Mouse (Mus musculus): ENCODE measurements around the gene Gm20696. TPM values are rescaled to one million over a fixed set of nuclear protein-coding genes. Genes with fewer than 3 reads are reported as not detected.
A peak's percentile ranks its signal among the peaks of the same experiment; 100 is the strongest.

Gene Gm20696
- polyA plus RNA-seq, 1 experiment: 2.8 TPM

GRCm38 (mm10) chr6:99509189-99509592, 157.4 kb downstream of the Gm20696 start:
- Histone ChIP-seq H3K27ac (ENCODE audit: insufficient read depth, low read length) (no peak overlapping the region), H3K4me3 (replicated peaks; ENCODE audit: insufficient read depth, low read depth, low read length) (peak overlapping the region; percentile 12), H3K4me1 (ENCODE audit: control insufficient read depth, insufficient read depth, low read length) (peaks cover 5% of the 10 kb centered on the region; the same call in 1 of the 2 replicates), H3K27me3 (ENCODE audit: control insufficient read depth, insufficient read depth, low read length) (no peaks in the 10 kb centered on the region)
- peak; percentile 86 to 93 for DNase-seq
- WGBS: 9% methylated on average over 9 of the region's 9 CpGs
- TF ChIP-seq CTCF (IDR thresholded peaks at IDR 0.05; ENCODE audit: borderline replicate concordance, insufficient read depth, low read depth, low read length) (no peak), POLR2A (IDR thresholded peaks at IDR 0.05; ENCODE audit: borderline replicate concordance, insufficient read depth, low read length) (no peak)

- 95% methylated on average over 6 of the region's 6 CpGs for WGBS
- no peak for DNase-seq
- TF ChIP-seq POLR2A (IDR thresholded peaks at IDR 0.05; ENCODE audit: borderline replicate concordance, insufficient read depth, low read length) (no peak), CTCF (IDR thresholded peaks at IDR 0.05; ENCODE audit: borderline replicate concordance, insufficient read depth, low read depth, low read length) (no peak)
Measured at GRCm38 (mm10) chr6:99506816-99507215, 159.8 kb downstream of the Gm20696 start.

GRCm38 (mm10) chr6:99503741-99504140, 162.9 kb downstream of the Gm20696 start:
- Histone ChIP-seq H3K27ac (ENCODE audit: insufficient read depth, low read length) (no peak overlapping the region), H3K27me3 (ENCODE audit: control insufficient read depth, insufficient read depth, low read length) (no peaks in the 10 kb centered on the region), H3K4me1 (ENCODE audit: control insufficient read depth, insufficient read depth, low read length) (no peaks in the 10 kb centered on the region; the same call in 1 of the 2 replicates), H3K4me3 (replicated peaks; ENCODE audit: insufficient read depth, low read depth, low read length) (no peak overlapping the region)
- 91% methylated on average over 1 of the region's 1 CpGs for WGBS
- TF ChIP-seq CTCF (IDR thresholded peaks at IDR 0.05; ENCODE audit: borderline replicate concordance, insufficient read depth, low read depth, low read length): no peak
- no peak for TF ChIP-seq POLR2A (IDR thresholded peaks at IDR 0.05; ENCODE audit: borderline replicate concordance, insufficient read depth, low read length)
- no peak for DNase-seq

More at GRCm38 (mm10) chr6:99506816-99507215, 159.8 kb downstream of the Gm20696 start:
- H3K27me3 ChIP-seq (ENCODE audit: control insufficient read depth, insufficient read depth, low read length): no peaks in the 10 kb centered on the region
- no peak overlapping the region for H3K27ac ChIP-seq (ENCODE audit: insufficient read depth, low read length)
- no peak overlapping the region for H3K4me3 ChIP-seq (replicated peaks; ENCODE audit: insufficient read depth, low read depth, low read length)
- H3K4me1 ChIP-seq (ENCODE audit: control insufficient read depth, insufficient read depth, low read length): peaks cover 5% of the 10 kb centered on the region

- WGBS: 94% methylated on average over 2 of the region's 2 CpGs
Measured at GRCm38 (mm10) chr6:99502727-99503126, 163.9 kb downstream of the Gm20696 start.

GRCm38 (mm10) chr6:99502314-99502713, 164.3 kb downstream of the Gm20696 start:
- Histone ChIP-seq H3K27ac (ENCODE audit: insufficient read depth, low read length) (no peak overlapping the region), H3K4me3 (replicated peaks; ENCODE audit: insufficient read depth, low read depth, low read length) (no peak overlapping the region), H3K27me3 (ENCODE audit: control insufficient read depth, insufficient read depth, low read length) (no peaks in the 10 kb centered on the region), H3K4me1 (ENCODE audit: control insufficient read depth, insufficient read depth, low read length) (no peaks in the 10 kb centered on the region; the same call in 1 of the 2 replicates)
- no peak for DNase-seq
- 94% methylated on average over 6 of the region's 6 CpGs for WGBS
- TF ChIP-seq CTCF (IDR thresholded peaks at IDR 0.05; ENCODE audit: borderline replicate concordance, insufficient read depth, low read depth, low read length) (no peak), POLR2A (IDR thresholded peaks at IDR 0.05; ENCODE audit: borderline replicate concordance, insufficient read depth, low read length) (no peak)

More at GRCm38 (mm10) chr6:99502727-99503126, 163.9 kb downstream of the Gm20696 start:
- Histone ChIP-seq H3K27me3 (ENCODE audit: control insufficient read depth, insufficient read depth, low read length) (no peaks in the 10 kb centered on the region), H3K4me3 (replicated peaks; ENCODE audit: insufficient read depth, low read depth, low read length) (no peak overlapping the region), H3K27ac (ENCODE audit: insufficient read depth, low read length) (no peak overlapping the region), H3K4me1 (ENCODE audit: control insufficient read depth, insufficient read depth, low read length) (no peaks in the 10 kb centered on the region; the same call in 1 of the 2 replicates)
- DNase-seq: no peak
- no peak for TF ChIP-seq POLR2A (IDR thresholded peaks at IDR 0.05; ENCODE audit: borderline replicate concordance, insufficient read depth, low read length)
- TF ChIP-seq CTCF (IDR thresholded peaks at IDR 0.05; ENCODE audit: borderline replicate concordance, insufficient read depth, low read depth, low read length): no peak

- no peaks in the 10 kb centered on the region; the same call in 1 of the 2 replicates for H3K4me1 ChIP-seq (ENCODE audit: control insufficient read depth, insufficient read depth, low read length)
- H3K27ac ChIP-seq (ENCODE audit: insufficient read depth, low read length): no peak overlapping the region
- WGBS: 97% methylated on average over 3 of the region's 3 CpGs
- DNase-seq: no peak
- no peaks in the 10 kb centered on the region for H3K27me3 ChIP-seq (ENCODE audit: control insufficient read depth, insufficient read depth, low read length)
- TF ChIP-seq POLR2A (IDR thresholded peaks at IDR 0.05; ENCODE audit: borderline replicate concordance, insufficient read depth, low read length) (no peak), CTCF (IDR thresholded peaks at IDR 0.05; ENCODE audit: borderline replicate concordance, insufficient read depth, low read depth, low read length) (no peak)
- H3K4me3 ChIP-seq (replicated peaks; ENCODE audit: insufficient read depth, low read depth, low read length): no peak overlapping the region
Measured at GRCm38 (mm10) chr6:99500570-99501270, 165.9 kb downstream of the Gm20696 start.

GRCm38 (mm10) chr6:99498082-99498481, 168.5 kb downstream of the Gm20696 start:
- 95% methylated on average over 7 of the region's 7 CpGs for WGBS
- DNase-seq: no peak
- no peak overlapping the region for H3K27ac ChIP-seq (ENCODE audit: insufficient read depth, low read length)
- no peaks in the 10 kb centered on the region for H3K27me3 ChIP-seq (ENCODE audit: control insufficient read depth, insufficient read depth, low read length)
- H3K4me3 ChIP-seq (replicated peaks; ENCODE audit: insufficient read depth, low read depth, low read length): no peak overlapping the region
- H3K4me1 ChIP-seq (ENCODE audit: control insufficient read depth, insufficient read depth, low read length): no peaks in the 10 kb centered on the region; the same call in 1 of the 2 replicates
- TF ChIP-seq CTCF (IDR thresholded peaks at IDR 0.05; ENCODE audit: borderline replicate concordance, insufficient read depth, low read depth, low read length) (no peak), POLR2A (IDR thresholded peaks at IDR 0.05; ENCODE audit: borderline replicate concordance, insufficient read depth, low read length) (no peak)

- no peak for DNase-seq
- no peak overlapping the region for H3K4me3 ChIP-seq (replicated peaks; ENCODE audit: insufficient read depth, low read depth, low read length)
- TF ChIP-seq CTCF (IDR thresholded peaks at IDR 0.05; ENCODE audit: borderline replicate concordance, insufficient read depth, low read depth, low read length): no peak
- no peak for TF ChIP-seq POLR2A (IDR thresholded peaks at IDR 0.05; ENCODE audit: borderline replicate concordance, insufficient read depth, low read length)
- no peak overlapping the region for H3K27ac ChIP-seq (ENCODE audit: insufficient read depth, low read length)
- no peaks in the 10 kb centered on the region; the same call in 1 of the 2 replicates for H3K4me1 ChIP-seq (ENCODE audit: control insufficient read depth, insufficient read depth, low read length)
- H3K27me3 ChIP-seq (ENCODE audit: control insufficient read depth, insufficient read depth, low read length): no peaks in the 10 kb centered on the region
- 78% methylated on average over 5 of the region's 5 CpGs for WGBS
Measured at GRCm38 (mm10) chr6:99496114-99496513, 170.5 kb downstream of the Gm20696 start.

All from cerebellum, adult 2 months (tissue).